Mouse (Mus musculus): ENCODE results near the gene Olfr918. TPM values are rescaled to one million over a fixed set of nuclear protein-coding genes. Genes with fewer than 3 reads are reported as not detected.

Gene Olfr918
- not detected in 2 replicates for polyA plus RNA-seq (2014; fragmentation: Nextera tagmentation; extraction: Ambion mirVana)

- H3K9me3 ChIP-seq (replicated peaks; ENCODE audit: control insufficient read depth, low read length), result no peaks in the 10 kb centered on the region
- H3K27me3 ChIP-seq (replicated peaks; ENCODE audit: control insufficient read depth, insufficient read depth, low read length), result no peaks in the 10 kb centered on the region
- H3K4me1 ChIP-seq (ENCODE audit: control insufficient read depth, insufficient read depth, low read length), result no peaks in the 10 kb centered on the region
- no peak within 1 kb of the TSS for H3K9ac ChIP-seq (ENCODE audit: low read length)
- H3K36me3 ChIP-seq (ENCODE audit: control insufficient read depth, insufficient read depth, low read length), result no peaks in the 10 kb centered on the region
- no peak within 1 kb of the TSS for H3K4me3 ChIP-seq (ENCODE audit: low read depth, low read length)
- H3K4me2 ChIP-seq (ENCODE audit: low read length), result no peak within 1 kb of the TSS
- DNase-seq (ENCODE audit: low spot score) (no peak), ATAC-seq (no peak)
- H3K27ac ChIP-seq (ENCODE audit: low read depth, low read length), result no peak within 1 kb of the TSS
- WGBS, result 89% methylated on average over 2 of the region's 2 CpGs
These were observed at the start of gene Olfr918 for GRCm38 (mm10) chr9:38674501-38674900. Gene Olfr918, minus strand, starts transcription at chr9:38674601.

- H3K27ac ChIP-seq (ENCODE audit: low read depth, low read length), result no peak overlapping the region
- no peak overlapping the region for H3K4me3 ChIP-seq (ENCODE audit: low read depth, low read length)
- no peak for ATAC-seq
- H3K9me3 ChIP-seq (replicated peaks; ENCODE audit: control insufficient read depth, low read length), result no peaks in the 10 kb centered on the region
- no peaks in the 10 kb centered on the region for H3K27me3 ChIP-seq (replicated peaks; ENCODE audit: control insufficient read depth, insufficient read depth, low read length)
- H3K4me1 ChIP-seq (ENCODE audit: control insufficient read depth, insufficient read depth, low read length), result no peaks in the 10 kb centered on the region
- 93% methylated on average over 1 of the region's 1 CpGs for WGBS
- no peak overlapping the region for H3K9ac ChIP-seq (ENCODE audit: low read length)
- no peak overlapping the region for H3K4me2 ChIP-seq (ENCODE audit: low read length)
- DNase-seq (ENCODE audit: low spot score), result no peak
- H3K36me3 ChIP-seq (ENCODE audit: control insufficient read depth, insufficient read depth, low read length), result no peaks in the 10 kb centered on the region
These were observed 49.6 kb upstream of the Olfr918 start for GRCm38 (mm10) chr9:38724044-38724443.

GRCm38 (mm10) chr9:38718927-38719441 lies 44.6 kb upstream of the Olfr918 start:
- 6% methylated on average over 3 of the region's 3 CpGs for WGBS
- H3K9ac ChIP-seq (ENCODE audit: low read length), result peak overlapping the region; percentile 38
- H3K4me1 ChIP-seq (ENCODE audit: control insufficient read depth, insufficient read depth, low read length), result no peaks in the 10 kb centered on the region

GRCm38 (mm10) chr9:38718102-38718501 lies 43.7 kb upstream of the Olfr918 start, which contains the start of gene Vwa5a:
Gene Vwa5a, plus strand, starts transcription at chr9:38718268.
- no peaks in the 10 kb centered on the region for H3K9me3 ChIP-seq (replicated peaks; ENCODE audit: control insufficient read depth, low read length)
- H3K4me2 ChIP-seq (ENCODE audit: low read length), result peak within 1 kb of the TSS; percentile 40
- H3K9ac ChIP-seq (ENCODE audit: low read length), result peak within 1 kb of the TSS; percentile 38
- H3K4me1 ChIP-seq (ENCODE audit: control insufficient read depth, insufficient read depth, low read length), result no peaks in the 10 kb centered on the region
- 0% methylated on average over 4 of the region's 4 CpGs for WGBS
- H3K36me3 ChIP-seq (ENCODE audit: control insufficient read depth, insufficient read depth, low read length), result no peaks in the 10 kb centered on the region
- H3K4me3 ChIP-seq (ENCODE audit: low read depth, low read length), result peak within 1 kb of the TSS; percentile 29
- no peak for ATAC-seq
- H3K27me3 ChIP-seq (replicated peaks; ENCODE audit: control insufficient read depth, insufficient read depth, low read length), result no peaks in the 10 kb centered on the region
- DNase-seq (ENCODE audit: low spot score), result peak; percentile 55
- H3K27ac ChIP-seq (ENCODE audit: low read depth, low read length), result no peak within 1 kb of the TSS

More at GRCm38 (mm10) chr9:38718927-38719441, 44.6 kb upstream of the Olfr918 start:
- H3K4me2 ChIP-seq (ENCODE audit: low read length), result peak overlapping the region; percentile 40
- H3K4me3 ChIP-seq (ENCODE audit: low read depth, low read length), result peak overlapping the region; percentile 29; the same call in 1 of the 2 replicates
- H3K36me3 ChIP-seq (ENCODE audit: control insufficient read depth, insufficient read depth, low read length), result no peaks in the 10 kb centered on the region
- ATAC-seq, result no peak; the same call in 1 of the 2 replicates
- no peak for DNase-seq (ENCODE audit: low spot score)
- H3K27ac ChIP-seq (ENCODE audit: low read depth, low read length), result no peak overlapping the region
- H3K9me3 ChIP-seq (replicated peaks; ENCODE audit: control insufficient read depth, low read length), result no peaks in the 10 kb centered on the region
- no peaks in the 10 kb centered on the region for H3K27me3 ChIP-seq (replicated peaks; ENCODE audit: control insufficient read depth, insufficient read depth, low read length)

- no peak overlapping the region for H3K9ac ChIP-seq (ENCODE audit: low read length)
- H3K4me2 ChIP-seq (ENCODE audit: low read length), result no peak overlapping the region
- H3K27me3 ChIP-seq (replicated peaks; ENCODE audit: control insufficient read depth, insufficient read depth, low read length), result no peaks in the 10 kb centered on the region
- no peaks in the 10 kb centered on the region for H3K4me1 ChIP-seq (ENCODE audit: control insufficient read depth, insufficient read depth, low read length)
- no peak overlapping the region for H3K27ac ChIP-seq (ENCODE audit: low read depth, low read length)
- DNase-seq (ENCODE audit: low spot score), result no peak
- no peak overlapping the region for H3K4me3 ChIP-seq (ENCODE audit: low read depth, low read length)
- no peaks in the 10 kb centered on the region for H3K9me3 ChIP-seq (replicated peaks; ENCODE audit: control insufficient read depth, low read length)
- H3K36me3 ChIP-seq (ENCODE audit: control insufficient read depth, insufficient read depth, low read length), result no peaks in the 10 kb centered on the region
- WGBS, result 84% methylated on average over 2 of the region's 2 CpGs
- no peak for ATAC-seq
These were observed 1.5 kb downstream of the Olfr918 start for GRCm38 (mm10) chr9:38672887-38673286.

DNA sequence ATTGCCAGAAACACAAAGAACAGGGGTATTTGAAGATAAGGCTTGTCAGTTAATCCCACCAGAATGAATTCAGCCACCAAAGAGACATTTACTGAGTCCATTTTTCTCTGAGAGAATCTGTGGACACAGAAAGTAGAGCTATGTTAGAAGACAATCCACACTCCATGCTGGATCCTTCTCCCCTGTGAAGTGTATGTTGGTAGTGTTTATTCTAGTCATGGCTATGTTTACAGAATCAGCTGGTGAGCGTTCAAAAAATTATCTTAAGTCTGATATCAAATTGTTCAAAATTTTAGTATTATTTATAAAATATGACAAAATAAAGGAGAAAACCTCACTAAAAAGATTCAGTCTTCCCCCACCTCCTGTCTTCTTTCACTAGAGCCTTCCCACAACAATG lies 8.7 kb downstream of the Olfr918 start, which contains the start of gene Olfr917:
Gene Olfr917 (minus strand): TSS at position 101 of the 400 bp plus-strand sequence.
- 84% methylated on average over 1 of the region's 1 CpGs for WGBS
- no peak for DNase-seq (ENCODE audit: low spot score)
- Histone ChIP-seq H3K36me3 (ENCODE audit: control insufficient read depth, insufficient read depth, low read length) (no peaks in the 10 kb centered on the region), H3K27me3 (replicated peaks; ENCODE audit: control insufficient read depth, insufficient read depth, low read length) (no peaks in the 10 kb centered on the region), H3K27ac (ENCODE audit: low read depth, low read length) (no peak within 1 kb of the TSS), H3K9me3 (replicated peaks; ENCODE audit: control insufficient read depth, low read length) (no peaks in the 10 kb centered on the region), H3K4me3 (ENCODE audit: low read depth, low read length) (no peak within 1 kb of the TSS), H3K9ac (ENCODE audit: low read length) (no peak within 1 kb of the TSS), H3K4me1 (ENCODE audit: control insufficient read depth, insufficient read depth, low read length) (no peaks in the 10 kb centered on the region), H3K4me2 (ENCODE audit: low read length) (no peak within 1 kb of the TSS)
- ATAC-seq, result no peak

DNA sequence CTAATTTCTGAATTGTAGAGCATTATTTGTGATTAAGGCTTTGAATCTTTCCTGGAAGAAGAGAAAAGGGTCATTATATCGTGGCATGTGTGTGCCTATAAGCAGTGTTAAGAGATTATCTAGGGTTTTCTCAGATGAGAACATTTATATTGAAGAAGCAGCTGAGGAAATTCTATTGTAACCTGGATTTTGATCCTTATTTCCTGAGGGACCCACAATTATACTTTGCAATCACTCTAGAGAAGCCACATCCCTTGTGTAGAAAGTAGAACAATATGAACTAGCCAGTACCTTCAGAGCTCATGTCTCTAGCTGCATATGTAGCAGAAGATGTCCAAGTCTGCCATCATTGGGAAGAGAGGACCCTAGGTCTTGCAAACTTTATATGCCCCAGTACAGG lies 14.6 kb downstream of the Olfr918 start, which contains the start of gene Olfr916:
Gene Olfr916 (minus strand): TSS at position 101 of the 400 bp plus-strand sequence.
- 64% methylated on average over 1 of the region's 1 CpGs for WGBS
- H3K27me3 ChIP-seq (replicated peaks; ENCODE audit: control insufficient read depth, insufficient read depth, low read length), result no peaks in the 10 kb centered on the region
- H3K9me3 ChIP-seq (replicated peaks; ENCODE audit: control insufficient read depth, low read length), result no peaks in the 10 kb centered on the region
- no peak within 1 kb of the TSS for H3K9ac ChIP-seq (ENCODE audit: low read length)
- DNase-seq (ENCODE audit: low spot score) (no peak), ATAC-seq (no peak)
- H3K27ac ChIP-seq (ENCODE audit: low read depth, low read length), result no peak within 1 kb of the TSS
- no peaks in the 10 kb centered on the region for H3K4me1 ChIP-seq (ENCODE audit: control insufficient read depth, insufficient read depth, low read length)
- no peak within 1 kb of the TSS for H3K4me3 ChIP-seq (ENCODE audit: low read depth, low read length)
- no peak within 1 kb of the TSS for H3K4me2 ChIP-seq (ENCODE audit: low read length)
- no peaks in the 10 kb centered on the region for H3K36me3 ChIP-seq (ENCODE audit: control insufficient read depth, insufficient read depth, low read length)

GRCm38 (mm10) chr9:38632406-38632805 lies 42.0 kb downstream of the Olfr918 start:
- no peak for DNase-seq (ENCODE audit: low spot score)
- WGBS, result 77% methylated on average over 4 of the region's 4 CpGs

More at GRCm38 (mm10) chr9:38632406-38632805, 42.0 kb downstream of the Olfr918 start:
- Histone ChIP-seq H3K4me3 (ENCODE audit: low read depth, low read length) (no peak overlapping the region), H3K27me3 (replicated peaks; ENCODE audit: control insufficient read depth, insufficient read depth, low read length) (no peaks in the 10 kb centered on the region), H3K4me2 (ENCODE audit: low read length) (no peak overlapping the region), H3K36me3 (ENCODE audit: control insufficient read depth, insufficient read depth, low read length) (no peaks in the 10 kb centered on the region), H3K9me3 (replicated peaks; ENCODE audit: control insufficient read depth, low read length) (no peaks in the 10 kb centered on the region), H3K4me1 (ENCODE audit: control insufficient read depth, insufficient read depth, low read length) (no peaks in the 10 kb centered on the region), H3K27ac (ENCODE audit: low read depth, low read length) (no peak overlapping the region), H3K9ac (ENCODE audit: low read length) (no peak overlapping the region)
- no peak for ATAC-seq
